Mouse (Mus musculus): ENCODE measurements at regions not wholly inside any gene's neighbourhood (a gene's known extent, or its start where the extent isn't known, plus 50 kb on each side); places are given as distances from the start of the nearest gene placed in this dataset.
A peak's percentile ranks its signal among the peaks of the same experiment; 100 is the strongest.

- Histone ChIP-seq H3K27ac (no peak overlapping the region), H3K9me3 (replicated peaks; ENCODE audit: low read length) (no peaks in the 10 kb centered on the region), H3K4me3 (replicated peaks; ENCODE audit: low read depth, low read length) (no peak overlapping the region), H3K27me3 (ENCODE audit: insufficient read depth, low read length) (no peaks in the 10 kb centered on the region), H3K4me2 (ENCODE audit: low read length) (no peak overlapping the region), H3K36me3 (ENCODE audit: insufficient read depth, low read length) (no peaks in the 10 kb centered on the region), H3K4me1 (replicated peaks; ENCODE audit: insufficient read depth, low read length) (no peaks in the 10 kb centered on the region), H3K9ac (ENCODE audit: low read depth, low read length) (no peak overlapping the region)
- peak; percentile 71 for TF ChIP-seq CTCF (IDR thresholded peaks at IDR 0.05; ENCODE audit: low read depth)
- DNase-seq (ENCODE audit: low spot score) (peak; percentile 70), ATAC-seq (replicated peaks; ENCODE audit: low FRiP score, low read depth) (no peak)
- WGBS: 28% methylated on average over 5 of the region's 5 CpGs
Measured at GRCm38 (mm10) chr6:133904501-133904900, 50.9 kb upstream of the Kap start.

- Histone ChIP-seq H3K4me1 (replicated peaks; ENCODE audit: insufficient read depth, low read length) (no peaks in the 10 kb centered on the region), H3K27ac (no peak overlapping the region), H3K9ac (ENCODE audit: low read depth, low read length) (no peak overlapping the region), H3K9me3 (replicated peaks; ENCODE audit: low read length) (no peaks in the 10 kb centered on the region), H3K27me3 (ENCODE audit: insufficient read depth, low read length) (no peaks in the 10 kb centered on the region), H3K36me3 (ENCODE audit: insufficient read depth, low read length) (no peaks in the 10 kb centered on the region), H3K4me2 (ENCODE audit: low read length) (no peak overlapping the region), H3K4me3 (replicated peaks; ENCODE audit: low read depth, low read length) (no peak overlapping the region)
- DNase-seq (ENCODE audit: low spot score) (no peak), ATAC-seq (replicated peaks; ENCODE audit: low FRiP score, low read depth) (no peak)
- WGBS: 94% methylated on average over 6 of the region's 7 CpGs
- TF ChIP-seq CTCF (IDR thresholded peaks at IDR 0.05; ENCODE audit: low read depth): no peak
Measured at GRCm38 (mm10) chr6:133934667-133935066, 81.1 kb upstream of the Kap start.

DNA sequence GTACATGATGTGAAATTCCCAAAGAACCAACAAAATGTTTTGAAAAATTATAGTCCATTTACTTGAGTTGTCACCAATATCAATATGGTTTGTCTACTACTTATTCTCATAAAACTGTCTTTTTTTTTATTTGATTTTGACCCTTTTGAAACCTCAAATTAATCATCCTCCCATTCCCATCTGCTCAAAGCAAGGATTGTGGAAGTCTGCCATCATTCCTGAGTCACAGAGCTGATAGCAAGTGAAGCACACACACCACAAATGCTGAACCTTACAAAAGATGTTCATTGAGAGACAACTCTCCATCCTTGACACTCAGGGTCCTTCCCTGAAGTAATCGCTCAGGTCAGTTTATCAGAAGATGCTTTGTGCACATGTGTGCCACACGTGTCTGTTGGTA is 82.1 kb upstream of the Kap start:
- 89% methylated on average over 2 of the region's 2 CpGs for WGBS
- H3K4me1 ChIP-seq (replicated peaks; ENCODE audit: insufficient read depth, low read length): no peaks in the 10 kb centered on the region
- ATAC-seq (replicated peaks; ENCODE audit: low FRiP score, low read depth) (no peak), DNase-seq (ENCODE audit: low spot score) (peak; percentile 34)
- H3K4me2 ChIP-seq (ENCODE audit: low read length): no peak overlapping the region
- no peaks in the 10 kb centered on the region for H3K27me3 ChIP-seq (ENCODE audit: insufficient read depth, low read length)
- H3K9ac ChIP-seq (ENCODE audit: low read depth, low read length): no peak overlapping the region
- TF ChIP-seq CTCF (IDR thresholded peaks at IDR 0.05; ENCODE audit: low read depth): no peak
- no peak overlapping the region for H3K4me3 ChIP-seq (replicated peaks; ENCODE audit: low read depth, low read length)
- H3K9me3 ChIP-seq (replicated peaks; ENCODE audit: low read length): no peaks in the 10 kb centered on the region
- no peak overlapping the region for H3K27ac ChIP-seq
- H3K36me3 ChIP-seq (ENCODE audit: insufficient read depth, low read length): no peaks in the 10 kb centered on the region

DNA sequence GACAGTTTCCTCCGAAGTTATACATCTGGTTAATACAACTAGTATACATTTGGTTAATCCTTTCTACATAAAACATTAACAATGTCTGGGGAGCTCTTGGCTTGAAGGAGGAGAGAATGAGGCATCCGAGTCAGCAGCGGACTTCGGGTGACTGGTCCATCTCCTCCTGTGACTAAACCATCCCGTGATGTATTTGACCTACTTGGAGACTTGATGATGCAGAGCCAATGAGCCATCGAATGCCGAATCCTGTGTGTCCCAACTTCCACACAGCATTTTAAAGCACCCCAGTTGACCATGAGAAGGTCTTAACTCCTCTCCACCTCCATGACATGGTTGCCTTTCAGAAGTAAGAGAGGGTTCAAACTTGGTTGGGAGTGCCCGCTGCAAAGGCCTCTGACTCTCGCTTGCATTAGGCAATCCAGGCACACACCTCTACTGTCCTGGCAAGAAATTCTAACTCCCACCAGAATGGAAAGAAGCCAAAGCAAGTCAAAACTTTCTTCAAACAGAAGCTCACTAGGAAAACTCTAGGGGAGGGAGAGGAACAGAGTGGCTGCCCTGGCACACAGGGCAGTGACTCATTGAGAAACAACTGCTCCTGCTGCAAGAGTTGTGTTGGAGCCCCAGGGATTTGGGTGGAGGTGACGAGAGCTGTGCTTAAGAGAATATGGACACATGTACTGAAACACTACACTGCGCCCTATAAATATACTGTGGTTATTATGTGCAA is 75.4 kb upstream of the Etv6 start:
- DNase-seq (ENCODE audit: low spot score): no peak
- H3K9ac ChIP-seq (ENCODE audit: low read depth, low read length): no peak overlapping the region
- H3K27ac ChIP-seq: no peak overlapping the region
- H3K36me3 ChIP-seq (ENCODE audit: insufficient read depth, low read length): no peaks in the 10 kb centered on the region
- no peak for ATAC-seq (replicated peaks; ENCODE audit: low FRiP score, low read depth)
- no peaks in the 10 kb centered on the region for H3K27me3 ChIP-seq (ENCODE audit: insufficient read depth, low read length)
- no peaks in the 10 kb centered on the region for H3K9me3 ChIP-seq (replicated peaks; ENCODE audit: low read length)
- TF ChIP-seq CTCF (IDR thresholded peaks at IDR 0.05; ENCODE audit: low read depth): no peak
- no peak overlapping the region for H3K4me3 ChIP-seq (replicated peaks; ENCODE audit: low read depth, low read length)
- no peak overlapping the region for H3K4me2 ChIP-seq (ENCODE audit: low read length)
- WGBS: 80% methylated on average over 11 of the region's 11 CpGs
- H3K4me1 ChIP-seq (replicated peaks; ENCODE audit: insufficient read depth, low read length): no peaks in the 10 kb centered on the region

GRCm38 (mm10) chr6:133960713-133961112 is 74.8 kb upstream of the Etv6 start:
- WGBS: 26% methylated on average over 7 of the region's 7 CpGs
- Histone ChIP-seq H3K9ac (ENCODE audit: low read depth, low read length) (no peak overlapping the region), H3K27ac (no peak overlapping the region), H3K9me3 (replicated peaks; ENCODE audit: low read length) (no peaks in the 10 kb centered on the region), H3K4me3 (replicated peaks; ENCODE audit: low read depth, low read length) (no peak overlapping the region), H3K4me2 (ENCODE audit: low read length) (no peak overlapping the region), H3K27me3 (ENCODE audit: insufficient read depth, low read length) (no peaks in the 10 kb centered on the region), H3K36me3 (ENCODE audit: insufficient read depth, low read length) (no peaks in the 10 kb centered on the region), H3K4me1 (replicated peaks; ENCODE audit: insufficient read depth, low read length) (no peaks in the 10 kb centered on the region)
- ATAC-seq (replicated peaks; ENCODE audit: low FRiP score, low read depth) (no peak), DNase-seq (ENCODE audit: low spot score) (peak; percentile 93)
- TF ChIP-seq CTCF (IDR thresholded peaks at IDR 0.05; ENCODE audit: low read depth): peak; percentile 96

DNA sequence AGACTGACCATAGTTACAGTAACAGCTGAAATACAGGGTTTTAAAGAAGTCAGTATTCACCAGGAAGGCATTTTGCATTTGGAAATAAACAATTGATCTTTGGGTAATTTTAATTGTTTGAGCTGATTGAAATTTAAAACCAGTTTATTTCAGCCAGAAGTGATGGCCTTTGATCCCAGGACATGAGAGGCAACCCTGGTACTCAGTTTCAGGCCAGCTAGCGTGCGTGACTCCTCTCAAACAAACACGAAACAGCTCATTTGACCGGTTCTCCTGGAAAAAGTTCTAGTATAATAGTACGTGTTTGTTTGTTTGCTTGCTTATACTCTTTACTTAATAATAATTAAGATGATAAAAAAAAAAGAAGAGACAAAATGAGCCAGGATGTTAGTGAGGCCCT is 72.9 kb upstream of the Etv6 start:
- DNase-seq (ENCODE audit: low spot score) (no peak), ATAC-seq (replicated peaks; ENCODE audit: low FRiP score, low read depth) (no peak)
- no peaks in the 10 kb centered on the region for H3K4me1 ChIP-seq (replicated peaks; ENCODE audit: insufficient read depth, low read length)
- H3K9ac ChIP-seq (ENCODE audit: low read depth, low read length): no peak overlapping the region
- H3K4me2 ChIP-seq (ENCODE audit: low read length): no peak overlapping the region
- no peak overlapping the region for H3K27ac ChIP-seq
- H3K9me3 ChIP-seq (replicated peaks; ENCODE audit: low read length): no peaks in the 10 kb centered on the region
- no peaks in the 10 kb centered on the region for H3K36me3 ChIP-seq (ENCODE audit: insufficient read depth, low read length)
- 76% methylated on average over 5 of the region's 5 CpGs for WGBS
- no peak overlapping the region for H3K4me3 ChIP-seq (replicated peaks; ENCODE audit: low read depth, low read length)
- H3K27me3 ChIP-seq (ENCODE audit: insufficient read depth, low read length): no peaks in the 10 kb centered on the region
- no peak for TF ChIP-seq CTCF (IDR thresholded peaks at IDR 0.05; ENCODE audit: low read depth)

DNA sequence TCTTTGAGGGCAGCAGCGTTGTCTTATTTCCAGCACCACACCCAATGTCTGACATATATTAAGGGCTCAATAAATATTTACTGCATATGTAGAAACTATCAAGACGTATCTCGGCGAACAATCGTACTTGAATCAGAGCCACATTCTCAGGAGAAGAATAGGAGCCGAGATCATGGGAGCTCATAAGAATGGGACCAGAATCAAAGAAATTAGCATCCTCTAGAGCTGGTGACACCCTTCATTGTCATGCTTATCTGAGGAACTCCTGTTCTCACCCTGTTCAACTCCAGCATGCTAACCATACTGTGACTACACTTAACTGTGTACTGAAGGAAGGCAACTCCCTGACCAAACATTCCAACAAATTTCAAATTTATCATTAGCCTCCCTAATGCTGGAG is 72.2 kb upstream of the Etv6 start:
- H3K9me3 ChIP-seq (replicated peaks; ENCODE audit: low read length): no peaks in the 10 kb centered on the region
- WGBS: 88% methylated on average over 6 of the region's 6 CpGs
- ATAC-seq (replicated peaks; ENCODE audit: low FRiP score, low read depth) (no peak), DNase-seq (ENCODE audit: low spot score) (no peak)
- H3K36me3 ChIP-seq (ENCODE audit: insufficient read depth, low read length): no peaks in the 10 kb centered on the region
- no peak overlapping the region for H3K4me2 ChIP-seq (ENCODE audit: low read length)
- TF ChIP-seq CTCF (IDR thresholded peaks at IDR 0.05; ENCODE audit: low read depth): no peak
- no peak overlapping the region for H3K9ac ChIP-seq (ENCODE audit: low read depth, low read length)
- H3K27me3 ChIP-seq (ENCODE audit: insufficient read depth, low read length): no peaks in the 10 kb centered on the region
- H3K4me3 ChIP-seq (replicated peaks; ENCODE audit: low read depth, low read length): no peak overlapping the region
- H3K27ac ChIP-seq: no peak overlapping the region
- H3K4me1 ChIP-seq (replicated peaks; ENCODE audit: insufficient read depth, low read length): no peaks in the 10 kb centered on the region
